ENCODE assay signal across 8 mouse cellular contexts in genomic region chr7:136220245-136221167, GRCm38 (mm10).
A peak's percentile ranks its signal among the peaks of the same experiment; 100 is the strongest.
DNase-seq lines count a peak whose midpoint lies in the region; ATAC-seq lines count a peak whose summit lies in the region.
"Had no signal": no experiment of that assay in that cellular context is flagged by ENCODE, and none has a peak within 500 bp of the region (broad histone marks: within the 10 kb centered on the region; RNA-seq: fewer than 3 reads in every experiment).

No protein-coding gene starts in this region.

- intact Hi-C loops in gastrocnemius, postnatal 36 days (cut with DNase I), result no loop called here

- no peak overlapping the region for H3K9ac ChIP-seq in hindbrain, embryonic 12.5 days
- no peak overlapping the region for H3K9ac ChIP-seq in midbrain, embryonic 13.5 days (replicated peaks)

- H3K4me1 ChIP-seq in embryonic facial prominence, embryonic 10.5 days, result peaks cover 35% of the 10 kb centered on the region
- peaks cover 28% of the 10 kb centered on the region for H3K4me1 ChIP-seq in hindbrain, embryonic 12.5 days
- peaks cover 43% of the 10 kb centered on the region for H3K4me1 ChIP-seq in midbrain, embryonic 13.5 days (replicated peaks)

- DNase-seq in R1 (ENCODE audit: low read depth, low spot score), result peak; percentile 56
- peak; percentile 27 for DNase-seq in embryonic facial prominence, embryonic 10.5 days (ENCODE audit: low spot score)
- no peak for DNase-seq in gastrocnemius, postnatal 36 days
- DNase-seq in thymus, postnatal 0 days (ENCODE audit: low spot score), result no peak
- DNase-seq: heart, postnatal 10 days had no signal

- H3K27ac ChIP-seq in embryonic facial prominence, embryonic 10.5 days (replicated peaks), result peak overlapping the region; percentile 75
- peak overlapping the region; percentile 84 for H3K27ac ChIP-seq in hindbrain, embryonic 12.5 days
- H3K27ac ChIP-seq in midbrain, embryonic 13.5 days, result peak overlapping the region; percentile 90

- H3K9me3 ChIP-seq in embryonic facial prominence, embryonic 10.5 days, result no peaks in the 10 kb centered on the region
- H3K9me3 ChIP-seq in hindbrain, embryonic 12.5 days (replicated peaks), result no peaks in the 10 kb centered on the region
- H3K9me3 ChIP-seq in midbrain, embryonic 13.5 days, result no peaks in the 10 kb centered on the region

- H3K27me3 ChIP-seq in embryonic facial prominence, embryonic 10.5 days (replicated peaks; ENCODE audit: low read depth, poor library complexity, severe bottlenecking), result peaks cover 20% of the 10 kb centered on the region
- no peaks in the 10 kb centered on the region for H3K27me3 ChIP-seq in hindbrain, embryonic 12.5 days
- H3K27me3 ChIP-seq in midbrain, embryonic 13.5 days, result 0 out of 2 replicates have a peak, but pooled peaks cover 7% of the 10 kb centered on the region

- no peaks in the 10 kb centered on the region for H3K36me3 ChIP-seq in embryonic facial prominence, embryonic 10.5 days (replicated peaks)
- H3K36me3 ChIP-seq in hindbrain, embryonic 12.5 days, result no peaks in the 10 kb centered on the region
- H3K36me3 ChIP-seq in midbrain, embryonic 13.5 days, result no peaks in the 10 kb centered on the region

- no peak overlapping the region for H3K4me2 ChIP-seq in hindbrain, embryonic 12.5 days (replicated peaks)
- peak overlapping the region; percentile 15 for H3K4me2 ChIP-seq in midbrain, embryonic 13.5 days (replicated peaks)

- 37% methylated on average over 5 of the region's 5 CpGs for WGBS in embryonic facial prominence, embryonic 10.5 days
- 18% methylated on average over 5 of the region's 5 CpGs for WGBS in hindbrain, embryonic 12.5 days
- 6% methylated on average over 5 of the region's 5 CpGs for WGBS in midbrain, embryonic 13.5 days

- ATAC-seq in hindbrain, embryonic 12.5 days (ENCODE audit: low FRiP score), result peak; percentile 80
- peak; percentile 86 for ATAC-seq in midbrain, embryonic 13.5 days
- ATAC-seq in megakaryocyte, adult 5-6 weeks (ENCODE audit: poor library complexity, severe bottlenecking), result no peak

- no peak overlapping the region for H3K4me3 ChIP-seq in embryonic facial prominence, embryonic 10.5 days
- H3K4me3 ChIP-seq in hindbrain, embryonic 12.5 days, result no peak overlapping the region
- no peak overlapping the region for H3K4me3 ChIP-seq in midbrain, embryonic 13.5 days (replicated peaks)

Comparison
In these comparisons a context has a peak if more than half of its experiments do, and no peak if none do; other contexts are left out.
1. DNase-seq: peak in R1 (single experiment) and embryonic facial prominence, embryonic 10.5 days (single experiment); none in gastrocnemius, postnatal 36 days (0 of 2) and thymus, postnatal 0 days (single experiment).
2. Peak in every context shown above with its lines, with median percentiles within 50 percentile points of each other: H3K27ac ChIP-seq.